Mouse (Mus musculus): ENCODE measurements at regions not wholly inside any gene's neighbourhood (a gene's known extent, or its start where the extent isn't known, plus 50 kb on each side); places are given as distances from the start of the nearest gene placed in this dataset.

DNA sequence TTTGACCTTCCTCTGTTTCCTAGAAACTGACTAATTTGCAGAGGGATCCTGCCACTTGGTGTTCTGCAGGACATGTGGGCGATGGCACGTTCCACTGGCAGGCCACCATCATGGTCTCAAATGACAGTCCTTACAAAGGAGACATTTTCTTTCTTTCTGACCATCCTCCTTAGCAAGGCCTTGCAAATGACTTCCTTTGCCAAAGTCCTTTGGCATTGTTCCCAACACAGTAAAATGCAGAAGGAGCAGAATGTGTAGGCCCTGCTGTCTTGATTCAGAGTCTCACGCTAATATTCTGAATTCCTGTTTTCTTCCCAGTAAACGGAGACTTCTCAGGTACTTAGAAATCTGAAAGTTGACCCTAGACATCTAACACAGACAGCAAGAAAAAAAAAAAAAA is 308.3 kb upstream of the Cxadr start:
- H3K4me2 ChIP-seq (ENCODE audit: low read length) = no peak overlapping the region
- DNase-seq (ENCODE audit: low spot score) = peak; percentile 12
- TF ChIP-seq CTCF (IDR thresholded peaks at IDR 0.05; ENCODE audit: low read depth) = no peak
- no peaks in the 10 kb centered on the region for H3K36me3 ChIP-seq (ENCODE audit: insufficient read depth, low read length)
- H3K4me1 ChIP-seq (replicated peaks; ENCODE audit: insufficient read depth, low read length) = no peaks in the 10 kb centered on the region
- no peak overlapping the region for H3K9ac ChIP-seq (ENCODE audit: low read depth, low read length)
- H3K9me3 ChIP-seq (replicated peaks; ENCODE audit: low read length) = no peaks in the 10 kb centered on the region
- H3K27ac ChIP-seq = no peak overlapping the region
- no peaks in the 10 kb centered on the region for H3K27me3 ChIP-seq (ENCODE audit: insufficient read depth, low read length)
- WGBS = 63% methylated on average over 4 of the region's 4 CpGs
- no peak for ATAC-seq (replicated peaks; ENCODE audit: low FRiP score, low read depth)
- no peak overlapping the region for H3K4me3 ChIP-seq (replicated peaks; ENCODE audit: low read depth, low read length)

DNA sequence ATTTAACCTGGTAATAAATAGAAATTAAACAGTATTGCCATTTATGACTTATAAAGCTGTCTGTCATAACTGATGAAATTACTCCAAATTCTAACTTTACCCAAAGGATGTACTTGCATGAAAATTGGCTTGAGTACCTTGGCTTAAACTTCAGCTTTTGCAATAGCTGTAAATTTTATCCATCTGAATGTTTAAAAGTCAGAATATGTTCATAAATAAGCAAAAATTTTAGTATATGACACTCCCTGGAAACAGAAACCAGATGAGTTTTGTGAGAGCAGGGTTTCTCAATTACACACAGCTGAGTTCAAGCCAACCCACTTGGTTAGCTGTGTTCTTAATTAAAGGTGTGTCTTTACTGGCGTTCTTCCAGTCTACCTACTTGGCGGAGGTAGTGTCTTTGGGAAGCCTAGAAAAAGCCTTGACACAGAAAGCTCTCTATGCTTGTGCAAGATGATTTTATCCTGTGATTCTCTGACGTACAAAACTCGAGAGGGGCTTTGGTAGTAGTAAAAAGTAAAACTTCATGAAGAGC is 311.4 kb upstream of the Cxadr start:
- 86% methylated on average over 4 of the region's 4 CpGs for WGBS
- H3K9me3 ChIP-seq (replicated peaks; ENCODE audit: low read length) = no peaks in the 10 kb centered on the region
- H3K4me3 ChIP-seq (replicated peaks; ENCODE audit: low read depth, low read length) = no peak overlapping the region
- H3K4me1 ChIP-seq (replicated peaks; ENCODE audit: insufficient read depth, low read length) = no peaks in the 10 kb centered on the region
- H3K36me3 ChIP-seq (ENCODE audit: insufficient read depth, low read length) = no peaks in the 10 kb centered on the region
- no peak overlapping the region for H3K9ac ChIP-seq (ENCODE audit: low read depth, low read length)
- no peak for TF ChIP-seq CTCF (IDR thresholded peaks at IDR 0.05; ENCODE audit: low read depth)
- DNase-seq (ENCODE audit: low spot score) (no peak), ATAC-seq (replicated peaks; ENCODE audit: low FRiP score, low read depth) (no peak)
- no peak overlapping the region for H3K27ac ChIP-seq
- no peak overlapping the region for H3K4me2 ChIP-seq (ENCODE audit: low read length)
- no peaks in the 10 kb centered on the region for H3K27me3 ChIP-seq (ENCODE audit: insufficient read depth, low read length)

DNA sequence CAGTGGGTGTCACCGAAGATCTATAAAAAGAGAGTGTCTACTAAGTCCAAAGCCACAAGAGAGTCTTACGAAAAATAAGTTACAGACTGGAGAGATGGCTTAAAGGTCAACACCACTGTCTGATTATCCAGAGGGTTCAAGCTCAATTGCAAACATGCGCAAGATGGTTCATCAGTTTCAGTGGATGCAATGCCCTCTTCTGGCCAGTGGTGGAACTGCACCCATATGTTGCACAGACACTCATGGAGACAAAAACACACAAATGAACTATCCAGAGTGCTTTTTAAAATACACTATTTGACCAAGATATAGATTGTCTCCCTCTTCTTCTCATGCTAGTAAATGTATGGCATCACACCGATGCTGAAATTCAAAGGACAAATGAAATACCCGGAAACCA is 312.1 kb upstream of the Cxadr start:
- TF ChIP-seq CTCF (IDR thresholded peaks at IDR 0.05; ENCODE audit: low read depth) = peak; percentile 56
- no peak overlapping the region for H3K4me3 ChIP-seq (replicated peaks; ENCODE audit: low read depth, low read length)
- H3K27ac ChIP-seq = no peak overlapping the region
- H3K4me1 ChIP-seq (replicated peaks; ENCODE audit: insufficient read depth, low read length) = no peaks in the 10 kb centered on the region
- no peaks in the 10 kb centered on the region for H3K36me3 ChIP-seq (ENCODE audit: insufficient read depth, low read length)
- no peaks in the 10 kb centered on the region for H3K27me3 ChIP-seq (ENCODE audit: insufficient read depth, low read length)
- DNase-seq (ENCODE audit: low spot score) = no peak
- WGBS = 97% methylated on average over 5 of the region's 5 CpGs
- H3K9ac ChIP-seq (ENCODE audit: low read depth, low read length) = no peak overlapping the region
- ATAC-seq (replicated peaks; ENCODE audit: low FRiP score, low read depth) = no peak
- no peak overlapping the region for H3K4me2 ChIP-seq (ENCODE audit: low read length)
- H3K9me3 ChIP-seq (replicated peaks; ENCODE audit: low read length) = no peaks in the 10 kb centered on the region

DNA sequence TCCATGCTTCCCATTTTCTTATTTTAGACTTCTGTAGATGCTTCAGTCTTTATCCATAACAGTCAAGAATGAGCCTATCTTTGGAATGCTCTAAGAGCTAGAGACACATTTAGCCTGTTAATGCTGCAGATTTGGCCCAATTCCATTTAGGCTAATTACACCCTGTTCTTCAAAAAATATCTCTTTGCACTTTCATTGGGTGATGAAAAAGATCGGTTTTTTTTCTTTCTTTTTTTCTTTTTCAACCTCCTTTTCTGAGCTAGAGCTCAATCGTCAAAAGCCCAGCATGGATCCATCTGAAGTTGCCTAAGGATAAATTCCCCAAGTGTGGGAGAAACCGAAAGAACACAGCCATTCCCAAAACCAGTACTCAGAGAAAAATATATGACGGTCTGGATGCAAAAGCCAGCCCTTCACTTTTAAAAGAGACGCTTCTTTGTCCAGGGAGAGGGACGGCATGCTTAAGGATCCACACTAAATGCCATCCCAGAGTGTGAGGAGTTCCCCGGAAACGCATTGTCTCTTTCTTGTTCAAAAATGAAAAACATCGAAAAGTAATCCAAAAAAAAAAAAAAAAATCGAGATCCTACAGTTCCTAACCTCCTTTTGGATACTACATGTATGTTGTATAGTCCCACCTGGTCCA is 314.3 kb upstream of the Cxadr start:
- WGBS = 76% methylated on average over 10 of the region's 10 CpGs
- H3K36me3 ChIP-seq (ENCODE audit: insufficient read depth, low read length) = no peaks in the 10 kb centered on the region
- no peak overlapping the region for H3K4me2 ChIP-seq (ENCODE audit: low read length)
- DNase-seq (ENCODE audit: low spot score) (no peak), ATAC-seq (replicated peaks; ENCODE audit: low FRiP score, low read depth) (no peak)
- H3K4me3 ChIP-seq (replicated peaks; ENCODE audit: low read depth, low read length) = no peak overlapping the region
- no peak overlapping the region for H3K27ac ChIP-seq
- TF ChIP-seq CTCF (IDR thresholded peaks at IDR 0.05; ENCODE audit: low read depth) = no peak
- H3K27me3 ChIP-seq (ENCODE audit: insufficient read depth, low read length) = no peaks in the 10 kb centered on the region
- H3K9ac ChIP-seq (ENCODE audit: low read depth, low read length) = no peak overlapping the region
- no peaks in the 10 kb centered on the region for H3K9me3 ChIP-seq (replicated peaks; ENCODE audit: low read length)
- no peaks in the 10 kb centered on the region for H3K4me1 ChIP-seq (replicated peaks; ENCODE audit: insufficient read depth, low read length)

DNA sequence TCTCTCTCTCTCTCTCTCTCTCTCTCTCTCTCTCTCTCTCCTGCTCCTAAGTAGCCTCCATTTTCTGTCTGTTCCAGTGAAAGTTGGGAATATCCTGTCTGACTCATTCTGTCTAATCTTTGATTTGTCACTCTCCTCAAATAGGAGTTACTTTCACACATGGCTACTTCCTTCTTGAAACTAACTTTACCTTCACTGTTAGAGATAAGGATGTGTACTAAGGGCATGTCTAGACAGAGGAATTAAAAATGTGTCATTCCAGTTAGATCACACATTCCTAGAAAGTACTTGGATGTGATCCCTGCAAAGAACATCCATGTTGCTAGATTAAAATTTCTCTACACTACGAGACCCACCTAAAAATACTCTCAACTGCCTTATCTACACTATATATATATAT is 346.9 kb upstream of the Gm11146 start:
- no peak for ATAC-seq (replicated peaks; ENCODE audit: low FRiP score, low read depth)
- no peak for DNase-seq (ENCODE audit: low spot score)
- no peaks in the 10 kb centered on the region for H3K36me3 ChIP-seq (ENCODE audit: insufficient read depth, low read length)
- no peak overlapping the region for H3K4me2 ChIP-seq (ENCODE audit: low read length)
- H3K9me3 ChIP-seq (replicated peaks; ENCODE audit: low read length) = no peaks in the 10 kb centered on the region
- no peak overlapping the region for H3K27ac ChIP-seq
- H3K27me3 ChIP-seq (ENCODE audit: insufficient read depth, low read length) = no peaks in the 10 kb centered on the region
- 95% methylated on average over 1 of the region's 1 CpGs for WGBS
- H3K9ac ChIP-seq (ENCODE audit: low read depth, low read length) = no peak overlapping the region
- H3K4me3 ChIP-seq (replicated peaks; ENCODE audit: low read depth, low read length) = no peak overlapping the region
- H3K4me1 ChIP-seq (replicated peaks; ENCODE audit: insufficient read depth, low read length) = no peaks in the 10 kb centered on the region
- no peak for TF ChIP-seq CTCF (IDR thresholded peaks at IDR 0.05; ENCODE audit: low read depth)

DNA sequence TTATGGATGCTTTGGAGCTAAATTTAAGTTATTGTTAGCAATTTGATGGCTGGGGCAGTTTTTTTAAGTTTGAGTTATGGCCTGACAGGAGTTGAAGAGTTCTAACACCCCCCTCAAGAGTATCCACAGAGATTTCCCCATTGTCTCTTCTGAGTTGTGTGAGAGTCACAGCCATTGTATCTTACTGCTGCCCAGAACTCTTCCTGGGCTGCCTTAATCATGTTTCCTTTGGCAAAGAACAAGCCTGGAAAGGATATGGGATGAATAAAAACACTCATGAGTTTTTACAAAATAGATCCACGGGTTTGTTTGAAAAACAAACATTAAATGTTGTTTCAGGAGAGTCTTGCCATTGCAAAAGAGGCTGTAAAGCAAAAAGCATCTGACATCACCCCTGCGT is 343.5 kb upstream of the Gm11146 start:
- H3K4me3 ChIP-seq (replicated peaks; ENCODE audit: low read depth, low read length) = no peak overlapping the region
- no peak for ATAC-seq (replicated peaks; ENCODE audit: low FRiP score, low read depth)
- no peak for TF ChIP-seq CTCF (IDR thresholded peaks at IDR 0.05; ENCODE audit: low read depth)
- no peaks in the 10 kb centered on the region for H3K27me3 ChIP-seq (ENCODE audit: insufficient read depth, low read length)
- no peaks in the 10 kb centered on the region for H3K36me3 ChIP-seq (ENCODE audit: insufficient read depth, low read length)
- H3K4me1 ChIP-seq (replicated peaks; ENCODE audit: insufficient read depth, low read length) = no peaks in the 10 kb centered on the region
- H3K9me3 ChIP-seq (replicated peaks; ENCODE audit: low read length) = no peaks in the 10 kb centered on the region
- DNase-seq (ENCODE audit: low spot score) = peak; percentile 34
- H3K4me2 ChIP-seq (ENCODE audit: low read length) = no peak overlapping the region
- 16% methylated on average over 2 of the region's 2 CpGs for WGBS
- no peak overlapping the region for H3K27ac ChIP-seq
- H3K9ac ChIP-seq (ENCODE audit: low read depth, low read length) = no peak overlapping the region

Measured in kidney, postnatal 0 days (tissue).